ENCODE assay signal across 13 mouse cellular contexts in the genomic region with DNA sequence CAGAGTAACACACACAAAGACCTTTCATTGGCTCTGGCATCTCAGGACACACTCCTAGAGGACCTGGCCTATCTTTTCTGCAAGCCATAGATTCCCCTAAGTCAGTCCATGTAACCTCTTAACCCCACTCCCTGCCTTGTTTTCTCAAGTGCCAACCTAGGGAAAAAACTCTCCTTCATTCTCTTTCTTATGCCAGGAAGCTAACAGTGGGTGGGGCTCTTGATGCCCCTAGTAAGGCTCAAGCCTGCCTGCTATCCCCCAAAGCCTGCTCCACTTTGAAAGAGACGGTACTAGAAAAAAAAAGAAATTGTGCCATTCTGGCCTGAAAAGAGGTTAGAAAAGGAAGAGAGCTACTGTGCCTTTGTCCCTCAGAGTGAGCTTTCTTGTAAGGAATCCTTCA.
"Had no signal": no experiment of that assay in that cellular context is flagged by ENCODE, and none has a peak within 500 bp of the region (broad histone marks: within the 10 kb centered on the region; RNA-seq: fewer than 3 reads in every experiment).

No protein-coding gene starts in this region.

- DNase-seq: gastrocnemius, adult 2 months; gastrocnemius, postnatal 10 days; gastrocnemius, postnatal 25 days; heart, adult 2 months; heart, postnatal 14 days; heart, postnatal 4 days; kidney, adult 11 months; kidney, adult 2 months; kidney, adult 9 months; kidney, postnatal 14 days; kidney, postnatal 36 days; liver; liver, embryonic 13.5 days had no signal
